ENCODE assay signal across 17 mouse cellular contexts in genomic region chr1:97748163-97748562, GRCm38 (mm10).
"Had no signal": no experiment of that assay in that cellular context is flagged by ENCODE, and none has a peak within 500 bp of the region (broad histone marks: within the 10 kb centered on the region; RNA-seq: fewer than 3 reads in every experiment).

No protein-coding gene starts in this region.

- H3K4me1 ChIP-seq: neural tube, embryonic 12.5 days; neural tube, embryonic 13.5 days; neural tube, embryonic 15.5 days; stomach, embryonic 15.5 days had no signal

- H3K27ac ChIP-seq: neural tube, embryonic 12.5 days; neural tube, embryonic 13.5 days; neural tube, embryonic 15.5 days; stomach, embryonic 15.5 days; stomach, postnatal 0 days had no signal

- H3K9me3 ChIP-seq: neural tube, embryonic 12.5 days; neural tube, embryonic 13.5 days; neural tube, embryonic 15.5 days; stomach, embryonic 15.5 days had no signal

- H3K9ac ChIP-seq: neural tube, embryonic 12.5 days; neural tube, embryonic 13.5 days; neural tube, embryonic 15.5 days; stomach, embryonic 15.5 days had no signal

- H3K4me2 ChIP-seq: neural tube, embryonic 12.5 days; neural tube, embryonic 13.5 days; neural tube, embryonic 15.5 days; stomach, embryonic 15.5 days had no signal

- DNase-seq: retina, postnatal 1 day; right cerebral cortex, adult 18-20 months; right cerebral cortex, postnatal 14 days; right cerebral cortex, postnatal 25 days; right cerebral cortex, postnatal 4 days; spleen, adult 18-20 months; thymus, adult 18-20 months; thymus, adult 2 months; thymus, postnatal 14 days; thymus, postnatal 25 days; thymus, postnatal 36 days; thymus, postnatal 4 days had no signal

- H3K4me3 ChIP-seq: neural tube, embryonic 12.5 days; neural tube, embryonic 13.5 days; neural tube, embryonic 15.5 days; stomach, embryonic 15.5 days had no signal

- H3K27me3 ChIP-seq: neural tube, embryonic 12.5 days; neural tube, embryonic 13.5 days; neural tube, embryonic 15.5 days; stomach, embryonic 15.5 days had no signal
